Mouse (Mus musculus): ENCODE results near the gene Retreg3. TPM values are rescaled to one million over a fixed set of nuclear protein-coding genes. Genes with fewer than 3 reads are reported as not detected.

Gene Retreg3
- polyA plus RNA-seq, 1 experiment from 2014 or later, result 10.5 TPM

DNA sequence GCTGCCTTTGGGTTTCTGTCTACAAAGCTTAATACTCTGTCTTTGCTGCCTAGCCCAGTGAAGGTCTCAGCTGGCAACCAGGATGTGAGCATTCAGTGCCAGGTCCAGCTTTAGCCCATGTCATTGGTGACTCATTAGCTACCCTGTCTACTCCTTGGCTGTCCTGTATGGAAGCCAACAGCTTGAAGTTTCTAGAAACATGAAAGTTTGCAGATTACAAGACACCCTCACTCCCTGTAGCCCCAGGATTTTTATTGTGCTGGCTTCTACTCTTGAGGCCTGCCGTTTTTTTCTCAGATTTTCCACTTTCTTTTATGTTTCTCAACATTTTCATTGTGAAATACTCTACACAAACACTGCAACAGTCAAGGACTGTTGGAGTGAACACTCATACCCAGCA, 29.8 kb downstream of the Retreg3 start:
- ATAC-seq (ENCODE audit: low FRiP score, low TSS enrichment), result no peak
- H3K4me2 ChIP-seq (replicated peaks; ENCODE audit: low read depth, low read length), result no peak overlapping the region
- H3K27ac ChIP-seq (ENCODE audit: low read depth, low read length), result no peak overlapping the region
- peaks cover 17% of the 10 kb centered on the region for H3K4me1 ChIP-seq (ENCODE audit: control insufficient read depth, insufficient read depth, low read length)
- no peak overlapping the region for H3K9ac ChIP-seq (ENCODE audit: low read depth, low read length)
- no peak overlapping the region for H3K4me3 ChIP-seq (ENCODE audit: low read length)
- no peaks in the 10 kb centered on the region for H3K9me3 ChIP-seq (ENCODE audit: control insufficient read depth, low read length)
- no peaks in the 10 kb centered on the region for H3K27me3 ChIP-seq (ENCODE audit: control insufficient read depth, insufficient read depth, low read length)
- H3K36me3 ChIP-seq (ENCODE audit: control insufficient read depth, insufficient read depth, low read length), result peaks cover 59% of the 10 kb centered on the region
- WGBS, result 86% methylated on average over 1 of the region's 1 CpGs

DNA sequence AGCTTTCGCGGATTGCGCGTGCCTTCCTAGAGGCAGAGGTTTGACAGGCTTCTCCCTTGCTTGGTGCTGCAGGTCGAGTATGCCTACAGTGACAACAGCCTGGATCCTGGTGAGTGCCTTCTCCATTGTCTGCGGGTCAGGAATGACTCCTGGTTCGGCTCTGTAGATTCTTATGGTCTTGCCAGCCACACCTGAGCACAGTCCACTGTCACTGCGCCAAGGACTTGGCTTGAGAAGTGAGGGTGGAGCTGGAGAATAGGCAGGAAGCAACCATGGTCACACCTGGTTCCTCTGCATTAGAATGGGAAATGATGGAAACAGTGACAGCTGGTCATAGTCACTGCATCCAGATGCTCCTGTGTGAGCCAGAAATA, 32.0 kb downstream of the Retreg3 start:
- peak overlapping the region; percentile 76 for H3K27ac ChIP-seq (ENCODE audit: low read depth, low read length)
- H3K4me2 ChIP-seq (replicated peaks; ENCODE audit: low read depth, low read length), result peak overlapping the region; percentile 94
- no peaks in the 10 kb centered on the region for H3K9me3 ChIP-seq (ENCODE audit: control insufficient read depth, low read length)
- WGBS, result 10% methylated on average over 8 of the region's 8 CpGs
- H3K4me1 ChIP-seq (ENCODE audit: control insufficient read depth, insufficient read depth, low read length), result peaks cover 15% of the 10 kb centered on the region
- ATAC-seq (ENCODE audit: low FRiP score, low TSS enrichment), result no peak; the same call in 1 of the 2 replicates
- H3K4me3 ChIP-seq (ENCODE audit: low read length), result peak overlapping the region; percentile 86
- peak overlapping the region; percentile 84 for H3K9ac ChIP-seq (ENCODE audit: low read depth, low read length)
- H3K36me3 ChIP-seq (ENCODE audit: control insufficient read depth, insufficient read depth, low read length), result peaks cover 47% of the 10 kb centered on the region
- no peaks in the 10 kb centered on the region for H3K27me3 ChIP-seq (ENCODE audit: control insufficient read depth, insufficient read depth, low read length)

DNA sequence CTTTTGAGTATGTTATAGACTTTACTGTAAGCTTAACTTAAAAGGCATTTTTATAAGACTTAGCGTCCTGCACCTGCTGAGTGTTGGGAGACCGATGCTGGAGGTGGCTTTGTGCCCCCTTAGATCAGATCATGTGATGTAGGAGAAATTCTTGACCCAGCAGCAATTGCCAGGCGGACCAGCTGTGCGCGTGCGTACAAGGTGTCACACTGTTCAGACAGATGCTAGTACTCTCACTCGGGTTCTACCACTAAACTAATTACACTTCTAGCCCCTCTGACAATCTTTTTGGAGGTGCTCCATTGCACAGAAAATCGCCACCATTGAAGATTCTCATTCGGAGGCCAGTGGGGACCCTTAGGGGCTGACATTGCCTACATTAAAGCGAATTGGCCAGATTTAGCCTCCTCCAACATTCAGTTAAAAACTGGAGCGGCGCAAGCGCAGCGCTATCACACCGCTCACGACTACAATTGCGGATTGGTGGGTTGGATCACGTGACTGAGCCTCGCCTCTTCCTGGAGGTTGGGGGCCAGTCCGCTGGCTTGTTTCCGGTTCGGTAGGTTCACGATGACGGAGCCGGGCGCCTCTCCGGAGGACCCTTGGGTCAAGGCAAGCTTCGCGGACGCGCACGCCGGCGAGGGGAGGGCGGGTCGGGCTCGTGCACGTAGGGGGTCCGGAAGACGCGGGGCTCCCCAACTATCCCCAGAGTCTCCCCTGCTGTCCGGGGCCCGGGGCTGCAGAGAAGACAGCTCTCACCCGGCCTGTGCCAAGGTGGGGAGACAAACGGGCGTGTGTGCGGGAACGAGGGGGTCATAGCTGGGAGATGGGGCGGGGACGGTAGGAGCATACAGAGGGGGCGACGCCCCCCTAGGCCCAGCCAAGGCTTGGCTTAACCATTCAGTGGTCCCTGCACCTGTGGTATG, 32.7 kb downstream of the Retreg3 start, which contains the start of gene Mlx:
Mlx (plus strand) TSS at position 522 of the 926 bp plus-strand sequence.
- Histone ChIP-seq H3K4me3 (ENCODE audit: low read length) (peak within 1 kb of the TSS; percentile 86), H3K9ac (ENCODE audit: low read depth, low read length) (peak within 1 kb of the TSS; percentile 84), H3K9me3 (ENCODE audit: control insufficient read depth, low read length) (no peaks in the 10 kb centered on the region), H3K4me1 (ENCODE audit: control insufficient read depth, insufficient read depth, low read length) (peaks cover 15% of the 10 kb centered on the region), H3K27me3 (ENCODE audit: control insufficient read depth, insufficient read depth, low read length) (no peaks in the 10 kb centered on the region), H3K27ac (ENCODE audit: low read depth, low read length) (peak within 1 kb of the TSS; percentile 76), H3K36me3 (ENCODE audit: control insufficient read depth, insufficient read depth, low read length) (peaks cover 40% of the 10 kb centered on the region), H3K4me2 (replicated peaks; ENCODE audit: low read depth, low read length) (peak within 1 kb of the TSS; percentile 94)
- ATAC-seq (ENCODE audit: low FRiP score, low TSS enrichment), result peak; percentile 76
- WGBS, result 2% methylated on average over 52 of the region's 52 CpGs

DNA sequence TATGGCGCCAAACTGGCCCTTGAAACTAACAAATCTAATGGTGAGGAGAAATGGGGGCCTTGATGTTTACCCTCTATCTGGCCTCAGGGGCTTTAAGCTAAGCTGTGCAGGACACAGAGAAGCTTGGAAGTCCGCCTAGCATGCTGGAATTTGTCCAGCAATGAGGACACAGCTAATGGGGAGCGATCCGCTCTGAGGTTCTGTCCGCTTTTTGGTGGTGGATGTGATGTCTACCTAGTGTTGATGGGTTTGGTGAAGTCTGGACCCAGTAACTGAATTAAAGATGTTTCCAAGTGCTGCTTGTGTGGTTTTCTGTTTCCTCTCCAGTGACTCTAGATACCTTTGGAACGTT, 33.4 kb downstream of the Retreg3 start:
- Histone ChIP-seq H3K4me2 (replicated peaks; ENCODE audit: low read depth, low read length) (peak overlapping the region; percentile 94), H3K4me1 (ENCODE audit: control insufficient read depth, insufficient read depth, low read length) (peaks cover 18% of the 10 kb centered on the region), H3K27me3 (ENCODE audit: control insufficient read depth, insufficient read depth, low read length) (peaks cover 2% of the 10 kb centered on the region; the same call in 1 of the 2 replicates), H3K9ac (ENCODE audit: low read depth, low read length) (peak overlapping the region; percentile 84; the same call in 1 of the 2 replicates), H3K36me3 (ENCODE audit: control insufficient read depth, insufficient read depth, low read length) (peaks cover 33% of the 10 kb centered on the region), H3K27ac (ENCODE audit: low read depth, low read length) (peak overlapping the region; percentile 76; the same call in 1 of the 2 replicates), H3K9me3 (ENCODE audit: control insufficient read depth, low read length) (no peaks in the 10 kb centered on the region), H3K4me3 (ENCODE audit: low read length) (no peak overlapping the region)
- no peak for ATAC-seq (ENCODE audit: low FRiP score, low TSS enrichment)
- 83% methylated on average over 6 of the region's 6 CpGs for WGBS

DNA sequence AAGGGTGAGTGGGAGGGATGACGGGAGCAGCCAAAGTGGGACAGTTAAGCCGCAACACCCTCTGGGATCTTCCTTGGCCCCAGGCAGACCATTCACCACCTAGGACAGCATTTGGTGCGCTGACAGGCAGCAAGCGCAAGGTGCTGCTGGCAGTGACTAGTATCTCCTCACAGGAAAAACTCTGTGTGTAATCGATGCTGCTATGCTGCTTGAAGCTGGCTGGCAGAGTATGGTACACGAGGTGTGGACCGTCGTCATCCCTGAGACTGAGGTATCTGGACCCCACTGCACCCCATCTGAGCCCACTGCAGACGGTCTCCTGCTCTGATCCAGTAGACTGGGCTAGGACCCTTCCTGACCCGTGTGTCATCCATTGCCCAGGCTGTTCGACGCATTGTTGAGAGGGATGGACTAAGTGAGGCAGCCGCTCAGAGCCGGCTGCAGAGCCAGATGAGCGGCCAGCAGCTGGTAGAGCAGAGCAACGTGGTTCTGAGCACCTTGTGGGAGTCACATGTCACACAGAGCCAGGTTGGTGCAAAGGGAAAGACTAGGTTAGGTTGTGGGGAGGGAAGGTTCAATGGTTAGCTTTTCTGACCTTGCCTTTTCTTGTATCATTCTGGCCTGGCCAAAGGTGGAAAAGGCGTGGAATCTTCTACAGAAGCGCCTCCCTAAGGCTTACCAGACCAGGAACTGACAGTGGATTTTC, 33.9 kb downstream of the Retreg3 start:
- Histone ChIP-seq H3K4me2 (replicated peaks; ENCODE audit: low read depth, low read length) (no peak overlapping the region), H3K9ac (ENCODE audit: low read depth, low read length) (no peak overlapping the region), H3K4me1 (ENCODE audit: control insufficient read depth, insufficient read depth, low read length) (peaks cover 18% of the 10 kb centered on the region), H3K4me3 (ENCODE audit: low read length) (no peak overlapping the region), H3K27ac (ENCODE audit: low read depth, low read length) (no peak overlapping the region), H3K9me3 (ENCODE audit: control insufficient read depth, low read length) (no peaks in the 10 kb centered on the region), H3K27me3 (ENCODE audit: control insufficient read depth, insufficient read depth, low read length) (peaks cover 7% of the 10 kb centered on the region), H3K36me3 (ENCODE audit: control insufficient read depth, insufficient read depth, low read length) (peaks cover 28% of the 10 kb centered on the region)
- WGBS, result 92% methylated on average over 18 of the region's 18 CpGs
- ATAC-seq (ENCODE audit: low FRiP score, low TSS enrichment), result no peak

DNA sequence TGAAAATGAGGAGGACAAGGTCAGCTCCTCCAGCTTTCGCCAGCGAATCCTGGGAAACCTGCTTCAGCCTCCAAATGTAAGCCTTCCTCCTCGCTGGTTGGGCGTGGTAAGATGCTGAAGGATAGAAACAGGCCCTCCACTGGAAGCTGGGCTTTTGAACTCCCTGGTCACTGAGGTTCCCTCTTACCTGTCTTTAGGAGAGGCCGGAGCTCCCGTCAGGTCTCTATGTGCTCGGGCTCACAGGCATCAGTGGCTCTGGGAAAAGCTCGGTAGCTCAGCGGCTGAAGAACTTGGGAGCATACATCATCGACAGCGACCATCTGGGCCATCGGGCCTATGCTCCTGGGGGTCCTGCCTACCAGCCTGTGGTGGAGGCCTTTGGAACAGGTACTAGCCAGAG, 34.9 kb downstream of the Retreg3 start:
- ATAC-seq (ENCODE audit: low FRiP score, low TSS enrichment), result no peak
- H3K4me1 ChIP-seq (ENCODE audit: control insufficient read depth, insufficient read depth, low read length), result peaks cover 20% of the 10 kb centered on the region
- 95% methylated on average over 12 of the region's 12 CpGs for WGBS

DNA sequence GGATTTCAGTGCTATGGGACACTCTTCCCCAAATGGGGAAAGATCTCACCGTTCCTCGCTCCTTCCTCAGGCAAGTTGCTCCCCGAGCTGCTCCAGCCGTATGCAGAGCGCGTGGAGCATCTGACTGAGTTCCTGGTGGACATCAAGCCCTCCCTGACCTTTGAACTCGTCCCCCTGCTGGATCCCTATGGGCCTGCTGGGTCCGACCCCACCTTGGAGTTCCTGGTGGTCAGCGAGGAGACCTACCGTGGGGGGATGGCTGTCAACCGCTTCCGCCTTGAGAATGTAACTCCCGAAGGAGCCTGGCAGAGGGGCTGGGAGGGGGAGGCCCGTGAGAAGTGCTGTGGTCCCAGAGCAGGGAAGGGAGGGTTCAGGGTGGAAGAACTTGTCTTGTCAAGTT, 35.4 kb downstream of the Retreg3 start:
- H3K36me3 ChIP-seq (ENCODE audit: control insufficient read depth, insufficient read depth, low read length), result peaks cover 12% of the 10 kb centered on the region
- H3K27ac ChIP-seq (ENCODE audit: low read depth, low read length), result no peak overlapping the region
- H3K9ac ChIP-seq (ENCODE audit: low read depth, low read length), result no peak overlapping the region
- no peak overlapping the region for H3K4me2 ChIP-seq (replicated peaks; ENCODE audit: low read depth, low read length)
- H3K4me1 ChIP-seq (ENCODE audit: control insufficient read depth, insufficient read depth, low read length), result peaks cover 21% of the 10 kb centered on the region
- H3K27me3 ChIP-seq (ENCODE audit: control insufficient read depth, insufficient read depth, low read length), result peaks cover 22% of the 10 kb centered on the region
- H3K9me3 ChIP-seq (ENCODE audit: control insufficient read depth, low read length), result no peaks in the 10 kb centered on the region
- 84% methylated on average over 14 of the region's 14 CpGs for WGBS
- no peak for ATAC-seq (ENCODE audit: low FRiP score, low TSS enrichment)
- no peak overlapping the region for H3K4me3 ChIP-seq (ENCODE audit: low read length)

More for the DNA sequence above, 34.9 kb downstream of the Retreg3 start:
- Histone ChIP-seq H3K27ac (ENCODE audit: low read depth, low read length) (no peak overlapping the region), H3K9me3 (ENCODE audit: control insufficient read depth, low read length) (no peaks in the 10 kb centered on the region), H3K4me3 (ENCODE audit: low read length) (no peak overlapping the region), H3K27me3 (ENCODE audit: control insufficient read depth, insufficient read depth, low read length) (peaks cover 17% of the 10 kb centered on the region), H3K4me2 (replicated peaks; ENCODE audit: low read depth, low read length) (no peak overlapping the region), H3K36me3 (ENCODE audit: control insufficient read depth, insufficient read depth, low read length) (peaks cover 18% of the 10 kb centered on the region), H3K9ac (ENCODE audit: low read depth, low read length) (no peak overlapping the region)

DNA sequence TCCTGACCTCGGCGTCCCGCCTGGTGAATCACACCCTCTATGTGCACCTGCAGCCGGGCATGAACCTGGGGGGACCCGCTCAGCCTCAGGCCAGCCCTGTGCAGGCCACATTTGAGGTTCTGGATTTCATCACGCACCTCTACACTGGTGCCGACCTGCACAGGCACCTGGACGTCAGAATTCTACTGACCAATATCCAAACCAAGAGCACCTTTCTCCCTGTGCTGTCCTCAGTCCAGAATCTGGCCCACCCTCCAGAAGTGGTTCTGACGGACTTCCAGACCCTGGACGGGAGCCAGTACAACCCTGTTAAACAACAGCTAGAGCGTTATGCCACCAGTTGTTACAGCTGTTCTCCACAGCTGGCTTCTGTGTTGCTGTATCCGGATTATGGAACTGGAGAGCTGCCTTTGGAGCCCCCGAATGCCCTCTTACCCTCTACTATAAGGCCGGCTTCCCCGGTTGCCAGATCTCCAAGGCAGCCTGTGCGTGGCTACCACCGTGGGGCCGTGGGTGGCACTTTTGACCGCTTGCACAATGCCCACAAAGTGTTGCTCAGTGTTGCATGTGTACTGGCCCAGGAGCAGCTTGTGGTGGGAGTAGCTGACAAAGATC, 36.5 kb downstream of the Retreg3 start:
- WGBS, result 32% methylated on average over 19 of the region's 19 CpGs
- ATAC-seq (ENCODE audit: low FRiP score, low TSS enrichment), result no peak
- peaks cover 33% of the 10 kb centered on the region for H3K27me3 ChIP-seq (ENCODE audit: control insufficient read depth, insufficient read depth, low read length)
- H3K4me1 ChIP-seq (ENCODE audit: control insufficient read depth, insufficient read depth, low read length), result peaks cover 21% of the 10 kb centered on the region
- peak overlapping the region; percentile 94 for H3K9ac ChIP-seq (ENCODE audit: low read depth, low read length)
- H3K27ac ChIP-seq (ENCODE audit: low read depth, low read length), result peak overlapping the region; percentile 90; the same call in 1 of the 2 replicates
- H3K9me3 ChIP-seq (ENCODE audit: control insufficient read depth, low read length), result no peaks in the 10 kb centered on the region
- H3K36me3 ChIP-seq (ENCODE audit: control insufficient read depth, insufficient read depth, low read length), result 0 out of 2 replicates have a peak, but pooled peaks cover 6% of the 10 kb centered on the region
- peak overlapping the region; percentile 97 for H3K4me2 ChIP-seq (replicated peaks; ENCODE audit: low read depth, low read length)
- peak overlapping the region; percentile 84 for H3K4me3 ChIP-seq (ENCODE audit: low read length)
